Mouse (Mus musculus): ENCODE results near the gene Fbxl5.

Gene Fbxl5

DNA sequence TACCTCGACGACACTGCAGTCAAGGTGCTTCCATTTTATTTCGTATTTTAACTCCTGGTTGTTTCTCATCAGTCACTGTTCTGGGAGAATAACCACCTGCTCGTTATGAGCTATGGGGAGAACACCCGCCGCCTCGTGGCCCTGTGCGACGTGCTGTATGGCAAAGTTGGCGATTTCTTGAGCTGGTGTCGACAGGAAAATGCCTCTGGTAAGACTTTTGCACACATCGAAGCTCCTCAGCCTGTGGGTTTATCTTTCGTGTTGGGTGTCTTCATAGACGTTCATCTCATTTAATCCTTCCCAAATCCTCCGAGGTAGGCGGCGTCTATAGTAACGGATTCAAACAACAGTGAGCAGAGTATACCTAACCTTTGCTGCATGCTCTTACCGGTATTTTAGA is at the start of gene Fbxl5:
Gene Fbxl5, minus strand, starts transcription at position 101 of the 400 bp plus-strand sequence.
- DNase-seq (ENCODE audit: low read depth, low spot score): no peak

DNA sequence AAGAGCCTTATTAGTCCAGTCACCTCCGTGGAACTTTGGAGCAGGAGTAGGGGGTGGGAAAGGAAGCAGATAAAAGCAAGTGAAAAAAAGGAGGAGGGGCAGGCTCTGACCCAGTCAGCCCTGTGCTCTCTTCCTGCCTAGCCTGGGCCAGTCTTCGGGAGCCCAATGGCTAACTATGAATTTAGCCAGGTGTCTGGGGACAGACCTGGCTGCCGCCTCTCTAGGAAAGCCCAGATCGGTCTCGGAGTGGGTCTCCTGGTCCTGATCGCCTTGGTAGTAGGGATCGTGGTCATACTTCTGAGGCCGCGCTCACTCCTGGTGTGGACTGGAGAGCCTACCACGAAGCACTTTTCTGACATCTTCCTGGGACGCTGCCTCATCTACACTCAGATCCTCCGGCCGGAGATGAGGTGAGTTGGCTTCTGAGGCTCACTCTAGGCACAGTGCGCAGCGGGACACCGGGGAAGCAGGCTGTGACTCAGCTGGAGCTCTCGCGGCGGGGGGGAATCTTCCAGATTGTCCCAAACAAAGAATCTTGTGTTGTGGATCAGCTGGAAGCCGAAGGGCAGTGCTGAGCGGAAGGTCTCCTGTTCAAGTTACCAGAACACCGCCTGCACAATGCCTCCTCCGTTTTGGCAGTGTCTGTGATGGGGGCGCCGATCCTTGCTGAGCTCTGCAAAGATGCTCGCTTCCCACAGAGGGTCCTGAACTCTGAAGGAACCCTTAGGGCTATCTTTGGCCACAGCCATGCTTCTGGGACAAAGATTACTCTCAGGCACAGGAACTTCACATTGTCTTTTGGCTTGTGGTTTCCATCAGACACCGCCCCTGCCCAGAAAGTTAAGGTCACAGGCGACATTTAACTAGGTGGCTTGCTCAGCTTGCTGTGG is 47.5 kb upstream of the Fbxl5 start:
- peak; percentile 50 for DNase-seq (ENCODE audit: low read depth, low spot score)

DNA sequence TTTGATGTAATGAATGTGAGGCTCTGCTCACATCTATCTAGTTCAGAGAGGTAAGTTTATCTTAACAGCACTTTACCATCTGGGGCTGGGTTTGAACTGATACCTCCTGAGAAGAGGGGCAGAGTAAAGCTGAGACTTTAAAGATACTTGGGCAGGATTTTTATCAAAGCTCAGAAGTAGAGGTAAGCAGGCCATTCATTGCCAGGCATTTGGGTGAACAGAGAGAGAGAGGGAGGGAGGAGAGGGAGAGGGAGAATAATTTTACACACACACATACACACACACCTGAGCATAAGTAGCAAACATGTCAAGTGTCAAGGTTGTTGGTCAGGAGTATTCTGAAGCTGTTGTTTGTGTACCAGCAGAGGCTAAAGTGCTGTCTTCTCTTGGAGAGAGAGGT is 46.8 kb upstream of the Fbxl5 start, which contains the start of gene Cd38:
Gene Cd38, plus strand, starts transcription at position 301 of the 400 bp plus-strand sequence.
- DNase-seq (ENCODE audit: low read depth, low spot score): no peak

DNA sequence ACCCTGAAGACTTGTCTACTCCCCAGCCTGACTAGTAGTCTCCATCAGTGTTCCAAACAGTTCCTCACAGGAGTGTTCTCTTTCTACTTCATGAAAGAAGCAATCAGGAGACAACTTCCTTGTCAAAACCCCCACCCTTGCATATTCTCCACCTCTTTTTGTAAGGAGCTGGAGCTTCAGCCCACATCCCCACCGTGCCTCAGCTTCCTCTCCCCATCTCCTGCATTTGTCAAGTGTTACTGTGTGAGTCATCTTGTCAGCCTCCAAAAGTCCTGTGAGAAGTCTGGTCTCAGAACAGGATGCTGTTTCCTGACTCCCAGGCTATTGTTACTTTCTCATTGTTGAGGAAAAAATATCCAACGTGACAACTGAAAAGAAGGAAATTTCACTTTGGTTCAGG is 43.9 kb upstream of the Fbxl5 start:
- DNase-seq (ENCODE audit: low read depth, low spot score): no peak

DNA sequence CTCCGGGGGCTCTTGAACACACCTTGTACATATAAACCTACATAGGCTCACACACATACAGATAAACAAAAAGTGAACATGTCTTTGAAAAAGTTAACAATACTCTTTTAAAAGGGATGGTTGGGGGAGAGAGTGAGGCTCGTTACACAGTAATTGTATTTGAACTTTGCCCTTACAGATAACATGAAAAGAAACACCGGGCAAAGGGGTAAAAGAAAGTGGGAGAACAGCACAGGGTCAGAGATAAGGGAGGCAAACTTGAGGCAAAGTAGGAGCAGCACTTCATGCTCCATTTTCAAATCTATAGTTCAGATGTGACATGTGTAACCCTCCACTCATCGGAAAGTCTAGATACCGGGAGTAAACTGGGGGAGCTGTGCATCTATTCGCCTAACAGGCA is 42.2 kb upstream of the Fbxl5 start:
- no peak for DNase-seq (ENCODE audit: low read depth, low spot score)

DNA sequence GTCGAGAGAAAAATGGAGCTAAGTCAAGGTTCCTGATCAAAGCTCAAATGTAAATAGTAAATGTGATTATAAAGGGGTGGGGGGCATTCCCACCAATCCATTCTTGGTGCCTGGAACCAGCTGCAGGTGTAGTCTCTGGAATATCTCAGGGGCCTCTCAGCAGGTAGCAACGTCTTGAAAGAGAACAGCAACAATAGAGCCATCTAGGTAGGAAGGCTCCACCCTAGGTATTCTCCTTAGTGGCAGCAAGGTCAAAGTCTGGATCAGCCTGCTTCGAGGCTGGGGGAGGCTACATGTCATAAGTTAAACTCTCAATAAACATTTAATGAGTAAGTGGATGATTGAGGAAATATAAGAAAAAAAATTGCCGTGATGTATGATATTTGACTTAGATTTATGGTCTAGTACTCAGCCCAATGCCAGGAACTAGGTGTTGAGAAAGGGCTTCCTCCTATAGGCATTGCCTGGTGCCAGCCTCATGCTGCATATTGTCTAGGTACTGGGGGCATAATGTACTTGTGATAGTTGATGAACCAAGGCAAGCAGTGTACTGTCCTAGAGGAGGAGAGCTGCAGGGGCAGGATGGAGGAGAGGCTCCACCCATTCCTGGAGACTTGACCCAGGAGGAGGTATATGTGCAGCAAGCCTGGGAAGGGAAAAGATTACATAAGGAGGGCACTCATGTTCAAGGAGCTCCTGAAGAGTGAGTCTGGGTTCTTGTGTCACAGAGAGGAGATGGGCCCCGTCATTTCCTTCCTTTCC is 39.4 kb upstream of the Fbxl5 start:
- no peak for DNase-seq (ENCODE audit: low read depth, low spot score)

DNA sequence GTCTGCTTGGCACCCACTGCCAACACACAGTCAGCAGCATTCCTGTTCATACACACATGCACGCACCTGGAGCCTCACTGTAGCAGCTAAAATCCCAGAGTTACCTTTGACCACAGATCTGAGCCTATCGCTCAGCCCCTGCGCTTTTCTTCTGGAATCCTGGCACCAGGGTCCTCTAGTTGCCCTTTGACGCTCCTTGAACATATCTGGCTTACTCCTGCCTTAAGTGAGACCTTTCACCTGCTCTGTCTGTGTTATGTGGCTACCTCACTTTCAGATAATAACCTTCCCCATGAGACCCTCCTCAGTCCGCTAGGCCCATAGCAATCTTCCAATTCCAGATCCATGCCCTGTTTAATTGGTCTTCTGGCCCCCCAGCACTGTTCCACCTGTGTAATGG is 38.7 kb upstream of the Fbxl5 start:
- no peak for DNase-seq (ENCODE audit: low read depth, low spot score)

DNA sequence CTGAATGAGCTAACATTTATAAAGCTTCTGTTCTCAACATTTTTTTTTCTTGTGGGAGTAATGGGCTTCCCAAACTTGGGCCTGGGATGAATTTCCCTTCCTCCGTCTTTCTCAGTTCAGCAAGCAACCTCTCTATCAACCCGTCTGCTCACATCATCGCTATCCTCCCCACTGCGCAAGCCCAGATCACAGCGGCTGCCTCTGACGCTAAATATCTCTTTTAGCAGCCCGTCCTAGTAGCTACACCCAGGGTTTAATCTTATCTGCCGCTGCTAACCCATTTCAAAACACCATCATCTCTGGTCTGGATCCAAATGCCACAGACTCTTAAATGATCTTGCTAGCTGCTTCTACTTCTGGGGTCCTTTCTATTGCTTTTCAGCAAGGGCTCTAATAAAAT is 38.2 kb upstream of the Fbxl5 start:
- DNase-seq (ENCODE audit: low read depth, low spot score): no peak

DNA sequence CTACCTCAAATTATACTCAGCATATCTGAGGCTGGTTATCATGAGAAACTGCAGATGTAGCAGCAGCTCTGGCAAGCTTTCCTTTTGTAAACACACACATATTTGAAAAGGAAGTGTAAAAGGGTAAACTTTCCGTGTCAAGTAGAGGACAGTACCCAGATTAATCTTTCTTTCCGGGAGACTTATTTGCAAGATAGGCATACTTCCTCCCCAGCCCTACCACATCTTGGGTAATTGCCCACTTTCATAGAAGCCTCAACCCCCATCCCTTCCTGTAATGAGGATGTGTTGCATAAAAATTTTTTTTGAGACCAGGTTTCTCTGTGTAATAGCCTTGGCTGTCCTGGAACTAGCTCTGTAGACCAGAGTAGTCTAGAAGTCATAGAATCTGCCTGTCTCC is 34.3 kb upstream of the Fbxl5 start:
- DNase-seq (ENCODE audit: low read depth, low spot score): no peak

DNA sequence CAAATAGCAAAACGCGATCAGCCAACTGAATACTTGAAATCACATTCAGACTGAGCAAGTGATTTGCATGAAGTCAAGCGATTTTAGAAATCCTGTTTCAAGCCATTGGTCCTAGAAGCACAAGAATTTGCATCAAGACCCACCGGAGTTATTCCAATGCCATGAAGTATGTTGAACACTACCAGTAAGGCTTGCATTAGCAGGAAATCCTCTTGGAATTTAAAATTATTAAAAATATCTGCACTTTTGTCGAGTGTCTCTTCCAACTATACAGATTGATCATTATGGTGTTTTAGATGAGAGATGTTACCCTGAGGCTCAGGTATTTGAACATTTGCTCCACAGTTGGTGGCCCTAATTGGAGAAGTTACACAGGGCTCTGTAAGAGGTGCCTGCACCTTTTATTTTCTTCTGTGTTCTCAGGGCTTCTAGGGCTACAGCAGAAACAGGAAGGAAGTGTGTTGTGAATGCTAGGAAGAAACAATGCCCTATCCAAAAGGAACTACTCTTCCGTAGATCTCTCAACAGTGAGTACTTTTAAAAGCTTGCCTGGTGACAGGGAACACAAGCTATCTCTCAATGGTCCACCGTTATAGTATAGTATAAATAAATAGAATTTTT is 32.5 kb upstream of the Fbxl5 start:
- DNase-seq (ENCODE audit: low read depth, low spot score): no peak

DNA sequence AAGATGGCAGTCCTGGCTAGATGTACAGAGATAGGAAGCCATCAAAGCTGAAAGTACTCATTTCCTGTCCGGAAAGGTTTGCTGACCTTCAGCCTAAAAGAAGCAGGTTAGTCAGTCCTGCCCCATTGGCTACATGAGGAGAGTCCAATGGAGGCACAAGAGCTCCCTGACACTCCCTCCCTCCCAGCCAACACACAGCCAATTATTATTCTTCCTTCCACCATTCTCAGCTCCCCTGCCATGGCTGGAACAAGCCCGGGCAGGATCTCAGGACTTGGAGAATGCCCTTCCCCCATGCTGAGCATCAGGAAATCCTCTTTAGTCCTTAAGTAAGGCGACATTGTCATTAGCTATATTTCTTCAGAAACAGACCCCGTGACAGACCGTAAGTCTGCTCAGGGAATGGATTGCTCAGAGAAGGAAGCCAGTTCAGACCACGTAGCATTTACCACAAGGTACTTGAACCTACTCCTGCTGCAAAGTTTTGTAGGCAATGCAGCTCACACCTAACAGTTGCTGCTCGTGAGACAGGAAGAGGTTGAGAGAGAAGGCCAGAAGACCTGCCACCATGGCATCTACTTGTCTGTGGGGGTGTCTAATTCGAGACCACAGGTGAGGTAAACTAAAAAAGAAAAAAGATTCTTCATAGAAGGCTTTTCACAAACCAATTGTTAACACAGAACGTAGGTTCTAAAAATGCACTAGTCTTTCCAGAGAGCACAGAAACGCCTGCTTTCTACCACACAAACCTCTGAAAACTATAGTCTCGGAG is 31.8 kb upstream of the Fbxl5 start:
- no peak for DNase-seq (ENCODE audit: low read depth, low spot score)

DNA sequence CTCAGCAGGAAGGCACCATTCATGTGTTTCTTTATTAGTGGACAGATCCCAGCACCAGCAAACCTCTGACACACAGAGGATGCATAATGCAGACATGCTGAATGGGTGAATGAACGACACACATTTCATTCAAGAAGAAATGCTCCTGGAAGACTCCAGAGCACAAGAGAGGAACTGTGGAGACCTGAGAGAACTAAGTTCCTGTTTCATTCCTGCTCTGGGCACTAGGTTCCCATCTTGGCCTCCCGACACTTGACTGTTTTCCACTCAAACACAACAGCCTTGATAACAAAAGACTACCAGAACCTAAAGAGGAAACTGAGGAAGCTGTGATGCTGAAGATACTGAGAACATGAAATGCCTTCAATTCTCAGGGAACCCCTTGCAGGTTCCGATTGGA is 26.8 kb upstream of the Fbxl5 start:
- DNase-seq (ENCODE audit: low read depth, low spot score): no peak

DNA sequence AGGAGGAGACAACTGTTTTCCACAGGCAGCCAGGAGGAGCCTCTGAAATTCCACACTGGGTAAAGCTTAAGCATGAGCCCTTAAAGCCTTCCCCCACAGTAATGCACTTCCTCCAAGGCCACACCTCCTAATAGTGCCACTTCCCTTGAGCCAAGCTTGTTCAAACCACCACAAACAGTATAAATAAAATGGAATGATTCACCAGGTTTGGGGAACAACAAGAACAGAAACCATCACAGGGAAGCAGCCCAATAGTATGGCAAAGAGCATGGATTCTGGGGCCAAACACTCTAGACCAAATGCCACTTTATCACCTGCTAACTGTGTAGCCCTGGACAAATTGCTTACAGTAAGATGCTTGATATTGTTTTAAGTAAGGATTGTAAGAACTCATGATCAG is 26.1 kb upstream of the Fbxl5 start:
- DNase-seq (ENCODE audit: low read depth, low spot score): no peak

DNA sequence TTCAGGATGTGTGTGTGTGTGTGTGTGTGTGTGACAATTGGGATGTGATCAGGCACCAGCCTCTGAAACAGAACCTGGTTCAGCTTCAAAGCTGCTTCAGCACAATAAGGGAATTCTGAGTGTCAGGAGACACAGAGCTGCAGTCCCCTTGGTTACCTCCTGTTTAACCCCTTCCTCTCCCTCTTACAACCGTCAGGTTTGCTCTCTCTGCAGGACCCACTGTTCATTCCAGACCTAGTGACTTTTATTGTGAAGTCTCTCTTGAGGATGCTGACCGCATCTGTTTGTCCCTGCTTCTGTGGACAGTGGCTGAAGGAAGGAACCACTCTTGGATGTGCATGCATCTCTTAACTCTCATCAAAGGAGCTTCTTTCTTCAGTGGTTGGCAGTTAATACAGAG is 24.8 kb upstream of the Fbxl5 start:
- no peak for DNase-seq (ENCODE audit: low read depth, low spot score)

DNA sequence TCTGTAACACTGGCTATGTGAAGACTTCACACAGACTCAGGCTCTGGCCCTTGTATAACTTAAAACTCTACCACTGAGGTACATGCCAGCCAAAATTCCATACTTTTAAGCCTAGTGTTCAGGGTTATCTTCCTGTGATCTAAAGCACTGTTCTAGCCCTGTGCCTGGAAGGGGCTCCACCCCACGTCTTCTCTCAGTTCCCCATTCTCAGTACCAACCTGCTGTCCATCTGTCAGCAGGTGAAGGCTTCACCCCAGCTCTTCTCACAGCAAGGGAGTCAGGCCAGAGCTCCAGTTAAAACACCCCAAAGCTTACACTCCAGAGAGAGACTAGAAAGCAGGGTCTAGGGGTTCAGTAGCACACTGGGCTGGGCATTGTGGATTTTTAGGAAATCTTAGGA is 24.2 kb upstream of the Fbxl5 start:
- no peak for DNase-seq (ENCODE audit: low read depth, low spot score)

DNA sequence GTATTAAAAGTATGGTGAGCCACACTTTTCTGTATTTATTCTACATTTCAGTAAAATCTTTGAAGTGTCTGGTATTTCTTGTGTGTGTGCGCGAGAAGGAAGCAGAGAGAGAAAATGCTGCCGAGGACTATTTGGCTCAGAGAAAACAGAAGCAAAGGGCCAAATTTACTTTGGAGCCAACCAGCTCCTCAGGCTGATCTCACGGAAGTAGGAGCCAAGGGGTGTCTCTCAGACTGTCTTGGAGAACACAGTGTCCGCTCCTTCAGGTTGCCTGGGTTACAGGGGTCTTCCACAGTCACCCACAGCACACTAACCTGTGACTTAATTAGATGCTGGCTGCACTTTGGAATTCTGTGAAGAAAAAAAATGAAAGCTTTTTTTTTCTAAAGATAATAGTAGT is 23.6 kb upstream of the Fbxl5 start:
- DNase-seq (ENCODE audit: low read depth, low spot score): no peak

DNA sequence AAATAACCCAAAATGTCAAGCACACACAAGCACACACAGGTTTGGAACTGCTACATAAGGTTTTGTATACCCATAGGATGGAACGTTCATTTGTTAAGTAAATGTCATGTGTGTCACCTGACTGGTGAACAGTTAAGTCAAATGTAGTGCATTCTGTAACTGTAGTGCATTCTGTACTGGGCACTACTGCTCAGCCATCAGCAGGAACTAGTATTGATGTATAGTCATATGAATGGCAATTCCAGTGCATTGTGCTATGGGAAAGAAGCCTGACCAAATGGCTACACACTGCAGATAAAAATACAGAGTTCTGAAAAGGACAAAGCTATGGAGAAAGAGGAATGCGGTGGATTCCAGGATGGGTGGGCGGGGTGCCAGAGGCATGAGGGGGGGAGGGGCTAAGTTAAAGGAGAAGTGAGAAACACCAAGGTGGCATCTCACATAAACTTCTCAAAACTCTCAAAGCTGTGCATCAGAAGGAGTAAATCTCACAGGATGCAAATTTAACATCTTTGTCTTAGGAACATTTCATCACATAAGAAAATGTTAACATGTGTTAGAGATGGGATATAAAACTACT is 21.2 kb upstream of the Fbxl5 start:
- DNase-seq (ENCODE audit: low read depth, low spot score): no peak

DNA sequence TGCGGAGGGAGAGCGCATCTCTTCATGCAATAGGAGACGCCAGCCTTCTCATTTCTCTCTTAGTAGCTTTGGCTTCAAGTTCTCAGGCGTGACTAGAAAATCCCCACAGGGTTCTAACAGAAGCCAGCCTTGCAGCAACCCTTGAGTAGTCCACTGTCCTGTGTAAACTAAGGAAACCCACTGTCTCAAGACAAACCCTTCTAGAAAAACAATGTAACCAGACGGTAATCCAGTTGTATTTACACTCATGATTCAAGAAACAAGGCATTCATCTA is 20.5 kb upstream of the Fbxl5 start:
- DNase-seq (ENCODE audit: low read depth, low spot score): no peak

DNA sequence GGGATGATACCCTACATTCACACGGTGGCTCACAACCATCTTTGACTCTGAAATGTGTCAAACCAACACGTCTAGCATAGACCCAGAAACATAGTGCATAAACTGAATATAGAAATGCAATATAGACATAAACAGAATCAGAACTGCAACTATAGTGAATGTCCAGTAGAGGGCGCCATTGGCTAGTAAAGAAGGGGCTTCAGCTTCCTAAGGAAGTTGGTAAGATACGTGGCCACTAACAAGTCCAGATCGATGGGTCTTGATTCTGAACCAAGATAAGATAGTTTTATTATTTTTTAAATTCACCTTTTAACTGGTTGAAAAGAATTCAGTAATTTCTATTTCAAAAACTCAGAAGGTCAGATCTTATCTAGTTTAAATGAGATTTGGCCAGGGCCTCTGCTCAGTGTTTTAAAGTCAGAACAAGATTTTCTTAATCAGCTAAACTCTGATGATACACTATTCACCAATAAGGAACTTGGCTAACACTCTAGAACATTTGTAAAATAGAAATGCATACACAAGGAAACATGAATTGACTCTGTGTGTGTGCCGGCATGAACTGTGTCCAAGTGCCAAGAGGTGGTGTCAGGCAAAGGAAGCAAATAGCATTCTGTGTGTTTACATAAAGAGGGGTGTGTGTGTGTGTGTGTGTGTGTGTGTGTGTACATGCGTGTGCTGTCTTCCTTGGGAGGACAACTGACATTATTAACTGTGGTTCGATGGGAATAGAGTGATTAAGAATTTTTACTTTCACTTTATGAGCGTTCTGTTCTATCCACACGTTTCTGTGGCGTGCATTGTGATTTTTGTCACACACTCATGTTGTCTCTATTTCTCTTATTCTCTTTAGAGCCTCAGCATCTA is 19.9 kb upstream of the Fbxl5 start:
- DNase-seq (ENCODE audit: low read depth, low spot score): peak; percentile 73

DNA sequence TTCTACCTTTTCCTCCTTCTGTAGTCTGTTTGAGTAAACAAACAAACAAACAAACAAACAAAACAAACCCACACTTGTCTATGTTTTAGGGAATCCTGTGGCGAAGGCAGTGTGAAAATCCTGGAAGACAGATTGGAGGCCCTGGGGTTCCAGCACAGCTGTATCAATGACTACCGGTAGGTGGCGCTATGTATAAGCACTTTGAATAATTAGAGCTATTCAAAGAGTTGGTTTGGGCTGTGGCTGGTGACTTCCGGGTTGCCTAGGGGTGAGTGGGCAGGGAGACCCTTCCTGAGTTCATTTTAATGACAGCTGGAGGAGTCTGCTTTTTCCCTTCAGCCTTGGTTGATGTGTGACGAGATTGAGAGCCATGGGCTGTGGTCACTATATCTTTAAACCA is 15.9 kb upstream of the Fbxl5 start:
- peak; percentile 80 for DNase-seq (ENCODE audit: low read depth, low spot score)

DNA sequence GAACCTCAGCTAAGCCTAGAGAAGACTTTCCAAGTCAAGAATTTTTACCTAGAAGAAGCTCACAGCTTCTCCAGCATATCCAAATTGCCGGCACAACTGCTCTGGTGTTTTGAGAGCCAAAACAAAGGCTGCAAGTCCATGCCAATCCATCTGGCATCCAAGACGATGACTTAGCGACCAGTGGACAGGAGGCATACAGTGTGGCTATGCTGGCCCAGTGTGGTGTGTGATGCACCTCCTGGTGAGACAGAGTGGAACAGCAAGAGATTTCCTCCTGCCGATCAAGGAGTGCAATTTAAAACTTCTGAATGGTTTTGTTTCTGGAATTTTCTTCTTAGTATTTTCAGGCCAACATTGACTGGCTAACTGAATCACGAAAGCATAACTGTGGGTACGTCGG is 15.2 kb upstream of the Fbxl5 start:
- no peak for DNase-seq (ENCODE audit: low read depth, low spot score)
